Mouse (Mus musculus) midbrain, embryonic 10.5 days (tissue): Measurements from ENCODE around the gene Hoxc6. TPM values are rescaled to one million over a fixed set of nuclear protein-coding genes. Genes with fewer than 3 reads are reported as not detected.
A peak's percentile ranks its signal among the peaks of the same experiment; 100 is the strongest.

Experiments
- DNase-seq: peaks from one replicate; pipeline ENCODE4 v3.0.0-alpha.2; 2017; ENCODE audit warnings: low spot score
- H3K27ac ChIP-seq: fragments of 300-500 bp; sonication (generic); replicated peaks from 2 replicates; pipeline ENCODE4 v1.5.1; 2016; ENCODE audit warnings: mild to moderate bottlenecking
- H3K27me3 ChIP-seq: fragments of 300-500 bp; sonication (generic); 2 replicates; pipeline ENCODE4 v1.6.1; 2016; ENCODE audit warnings: low read depth, mild to moderate bottlenecking; ENCODE audit not compliant: poor library complexity, severe bottlenecking
- H3K36me3 ChIP-seq: fragments of 300-500 bp; sonication (generic); 2 replicates; pipeline ENCODE4 v1.6.1; 2016; ENCODE audit warnings: mild to moderate bottlenecking, moderate library complexity
- H3K4me1 ChIP-seq: fragments of 300-500 bp; sonication (generic); 2 replicates; pipeline ENCODE4 v1.6.1; 2016
- H3K4me3 ChIP-seq: fragments of 300-500 bp; sonication (generic); 2 replicates; pipeline ENCODE4 v1.5.1; 2016; ENCODE audit warnings: mild to moderate bottlenecking, moderate library complexity
- H3K9me3 ChIP-seq: fragments of 300-500 bp; sonication (generic); replicated peaks from 2 replicates; pipeline ENCODE4 v1.6.1; 2016; ENCODE audit warnings: mild to moderate bottlenecking
- WGBS: fragments of 180-500 bp; shearing (Covaris S2); methylation state at CpG from one replicate; pipeline ENCODE4 v1.1.7; 2016; 5-methylcytosine and 5-hydroxymethylcytosine counted together
- polyA plus RNA-seq: library from polyadenylated mRNA; unstranded; fragments of >200 nt; fragmentation: Nextera tagmentation; extraction: Ambion mirVana; gene quantifications from 2 replicates; pipeline ENCODE4 v1.2.1, GENCODE M21; 2016

Gene Hoxc6
- polyA plus RNA-seq, result not detected in 2 replicates

DNA sequence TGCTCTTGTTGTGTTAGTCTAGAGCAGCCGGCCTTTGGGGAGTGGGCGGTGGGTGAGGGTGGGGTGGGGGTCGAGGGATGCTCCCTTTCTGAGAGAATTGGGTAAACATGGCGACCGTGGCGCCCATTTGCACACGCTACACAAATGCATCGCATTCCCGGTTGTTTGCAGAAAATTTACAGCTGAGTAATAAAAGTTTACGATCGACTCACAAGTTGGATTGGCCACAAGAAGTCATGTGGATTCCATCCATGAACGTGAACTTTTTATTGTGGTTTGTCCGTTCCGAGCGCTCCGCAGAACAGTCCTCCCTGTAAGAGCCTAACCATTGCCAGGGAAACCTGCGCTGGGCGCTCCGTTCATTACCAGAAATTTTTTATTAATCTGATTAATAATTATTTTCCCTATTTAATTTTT lies at the start of gene Hoxc6:
Gene Hoxc6, plus strand, starts transcription at position 319 of the 417 bp plus-strand sequence.
- 1% methylated on average over 19 of the region's 19 CpGs for WGBS
- H3K27me3 ChIP-seq, result peaks cover 100% of the 10 kb centered on the region

DNA sequence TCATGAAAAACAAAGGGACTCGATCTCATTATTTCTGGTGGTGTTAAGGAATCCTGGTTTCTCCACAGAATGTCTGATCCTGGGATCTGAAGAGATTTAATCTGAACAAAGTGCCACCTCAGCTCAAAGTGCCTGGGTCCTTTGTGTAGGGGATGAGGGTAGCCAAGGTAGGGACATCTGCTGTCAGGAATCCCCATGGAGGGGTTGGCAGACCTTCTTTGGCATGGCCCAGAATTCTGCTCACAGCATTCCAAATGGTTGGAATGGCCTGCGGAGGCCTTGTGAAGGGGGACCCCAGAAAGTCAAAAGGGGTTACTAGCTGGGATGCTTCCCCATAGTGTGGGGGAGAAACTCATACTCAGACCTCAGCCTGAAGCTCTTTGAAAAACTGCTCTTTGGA lies 49.2 kb upstream of the Hoxc6 start:
- no peak for DNase-seq
- Histone ChIP-seq H3K9me3 (no peaks in the 10 kb centered on the region), H3K27ac (no peak overlapping the region), H3K36me3 (no peaks in the 10 kb centered on the region), H3K4me3 (no peak overlapping the region), H3K4me1 (no peaks in the 10 kb centered on the region), H3K27me3 (peaks cover 100% of the 10 kb centered on the region)
- 9% methylated on average over 2 of the region's 2 CpGs for whole genome bisulfite sequencing

More for the DNA sequence above, at the start of gene Hoxc6:
- Histone ChIP-seq H3K27ac (no peak within 1 kb of the TSS), H3K9me3 (no peaks in the 10 kb centered on the region), H3K36me3 (no peaks in the 10 kb centered on the region), H3K4me1 (peaks cover 14% of the 10 kb centered on the region), H3K4me3 (peak within 1 kb of the TSS; percentile 47)
- no peak for DNase-seq

DNA sequence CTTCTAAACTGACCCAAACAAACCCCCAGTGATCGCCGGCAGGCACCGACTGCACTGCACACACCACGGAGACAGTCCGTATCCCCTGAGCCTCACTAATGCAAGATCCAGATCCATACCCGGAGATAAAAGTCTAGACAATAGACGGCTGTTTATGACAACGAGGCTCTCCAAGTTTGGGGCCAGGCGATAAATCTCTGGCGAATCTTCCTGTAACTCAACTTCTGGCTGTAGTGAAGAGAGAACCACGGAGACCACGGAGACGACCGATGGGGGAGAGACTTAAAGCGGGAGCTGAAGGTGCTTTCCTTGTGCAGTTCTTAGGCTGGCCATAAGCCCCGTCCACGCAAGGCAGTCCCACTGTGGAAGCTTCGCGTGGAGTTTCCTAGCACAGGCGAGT lies 48.4 kb upstream of the Hoxc6 start:
- WGBS, result 2% methylated on average over 20 of the region's 20 CpGs
- no peak overlapping the region for H3K27ac ChIP-seq
- H3K27me3 ChIP-seq, result peaks cover 100% of the 10 kb centered on the region
- no peaks in the 10 kb centered on the region for H3K4me1 ChIP-seq
- H3K36me3 ChIP-seq, result no peaks in the 10 kb centered on the region
- no peak for DNase-seq
- no peaks in the 10 kb centered on the region for H3K9me3 ChIP-seq
- no peak overlapping the region for H3K4me3 ChIP-seq

DNA sequence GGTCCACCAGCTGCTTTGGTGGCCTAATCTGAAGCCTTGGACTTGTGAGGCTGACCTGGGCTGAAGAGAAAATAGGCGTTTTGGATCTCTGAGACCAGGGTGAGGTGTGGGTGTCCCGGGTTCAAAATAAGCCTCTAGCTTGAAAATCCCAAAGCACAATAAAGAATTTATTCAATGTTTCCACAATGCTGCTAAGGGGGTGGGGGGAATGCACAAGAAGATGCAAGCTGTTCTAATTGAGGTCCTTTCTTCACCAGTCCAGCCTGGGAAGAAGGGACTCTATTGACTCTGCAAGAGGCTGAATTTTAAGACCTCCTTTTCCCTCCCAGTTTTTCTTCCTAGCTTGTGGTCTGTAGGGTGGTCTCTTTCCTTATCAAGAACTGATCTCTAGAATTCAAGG lies 47.2 kb upstream of the Hoxc6 start:
- 11% methylated on average over 2 of the region's 2 CpGs for WGBS
- Histone ChIP-seq H3K36me3 (no peaks in the 10 kb centered on the region), H3K4me3 (no peak overlapping the region), H3K27me3 (peaks cover 100% of the 10 kb centered on the region), H3K4me1 (0 out of 2 replicates have a peak, but pooled peaks cover under 1% of the 10 kb centered on the region), H3K27ac (no peak overlapping the region), H3K9me3 (no peaks in the 10 kb centered on the region)
- no peak for DNase-seq

DNA sequence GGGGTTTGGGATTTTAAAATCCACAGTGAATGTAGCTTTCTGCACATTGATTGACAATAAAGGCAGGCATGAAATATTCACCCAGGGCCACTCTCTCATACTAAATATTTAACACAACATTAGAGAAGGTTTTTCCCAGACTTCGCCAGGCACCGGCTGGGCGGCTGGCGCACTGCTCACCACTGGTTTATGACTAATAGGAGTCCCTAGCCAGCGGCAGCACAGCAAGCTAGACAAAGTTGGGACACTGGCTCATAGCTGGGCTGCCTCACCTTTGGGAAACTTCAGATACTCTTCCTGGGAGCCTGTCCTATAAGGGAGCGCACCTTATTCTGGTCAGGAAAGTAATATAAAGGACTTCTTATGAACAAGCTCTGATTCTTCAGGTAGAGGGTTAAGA lies 44.5 kb upstream of the Hoxc6 start:
- Histone ChIP-seq H3K4me1 (peaks cover 3% of the 10 kb centered on the region; the same call in 1 of the 2 replicates), H3K27me3 (peaks cover 100% of the 10 kb centered on the region), H3K36me3 (no peaks in the 10 kb centered on the region), H3K9me3 (no peaks in the 10 kb centered on the region), H3K4me3 (no peak overlapping the region), H3K27ac (no peak overlapping the region)
- 5% methylated on average over 6 of the region's 6 CpGs for WGBS
- no peak for DNase-seq

DNA sequence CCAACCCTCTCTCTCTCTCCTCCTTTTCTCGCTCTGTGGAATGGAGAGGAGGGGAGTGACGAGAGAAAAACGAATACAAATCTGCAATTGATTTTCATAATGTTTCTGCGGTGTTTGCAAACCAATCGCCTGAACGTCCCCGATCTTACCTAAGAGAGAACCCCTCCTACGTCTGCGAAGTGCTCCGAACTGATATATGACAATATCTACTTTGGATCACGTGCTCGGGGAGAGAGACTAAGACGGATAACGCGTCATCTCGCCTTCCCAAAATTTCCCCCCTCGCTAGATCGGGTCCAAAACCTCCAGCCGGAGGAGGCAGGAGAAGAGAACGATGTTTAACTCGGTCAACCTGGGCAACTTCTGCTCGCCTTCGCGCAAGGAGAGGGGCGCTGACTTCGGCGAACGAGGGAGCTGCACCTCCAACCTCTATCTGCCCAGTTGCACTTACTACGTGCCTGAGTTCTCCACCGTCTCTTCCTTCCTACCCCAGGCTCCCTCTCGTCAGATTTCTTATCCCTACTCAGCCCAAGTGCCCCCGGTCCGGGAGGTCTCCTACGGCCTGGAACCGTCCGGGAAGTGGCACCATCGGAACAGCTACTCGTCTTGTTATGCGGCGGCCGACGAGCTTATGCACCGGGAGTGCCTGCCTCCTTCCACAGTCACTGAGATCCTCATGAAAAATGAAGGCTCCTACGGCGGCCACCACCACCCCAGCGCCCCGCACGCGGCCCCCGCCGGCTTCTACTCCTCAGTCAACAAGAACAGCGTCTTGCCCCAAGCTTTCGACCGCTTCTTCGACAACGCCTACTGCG lies 43.7 kb upstream of the Hoxc6 start, which contains the start of gene Hoxc11:
Gene Hoxc11, plus strand, starts transcription at position 236 of the 815 bp plus-strand sequence.
- Histone ChIP-seq H3K27ac (no peak within 1 kb of the TSS), H3K4me1 (peaks cover 3% of the 10 kb centered on the region; the same call in 1 of the 2 replicates), H3K4me3 (no peak within 1 kb of the TSS), H3K9me3 (no peaks in the 10 kb centered on the region), H3K27me3 (peaks cover 100% of the 10 kb centered on the region), H3K36me3 (no peaks in the 10 kb centered on the region)
- DNase-seq, result no peak
- WGBS, result under 1% methylated on average over 57 of the region's 57 CpGs

DNA sequence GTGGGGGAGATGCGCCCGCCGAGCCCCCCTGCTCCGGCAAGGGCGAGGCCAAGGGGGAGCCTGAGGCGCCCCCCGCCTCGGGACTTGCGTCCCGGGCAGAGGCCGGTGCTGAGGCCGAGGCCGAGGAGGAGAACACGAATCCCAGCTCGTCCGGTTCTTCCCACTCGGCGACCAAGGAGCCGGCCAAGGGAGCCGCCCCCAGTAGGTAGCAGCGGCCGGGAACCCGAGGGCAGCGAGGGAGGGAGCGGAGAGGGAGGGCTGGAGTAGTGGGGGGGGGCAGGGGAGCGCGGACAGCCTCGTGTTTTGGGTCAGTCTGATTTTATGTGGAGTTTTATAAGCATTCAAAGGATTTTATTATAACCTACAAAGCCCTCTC lies 43.1 kb upstream of the Hoxc6 start:
- H3K4me3 ChIP-seq, result no peak overlapping the region
- H3K9me3 ChIP-seq, result no peaks in the 10 kb centered on the region
- H3K27ac ChIP-seq, result no peak overlapping the region
- H3K36me3 ChIP-seq, result no peaks in the 10 kb centered on the region
- WGBS, result 0% methylated on average over 28 of the region's 28 CpGs
- peaks cover 100% of the 10 kb centered on the region for H3K27me3 ChIP-seq
- DNase-seq, result no peak
- H3K4me1 ChIP-seq, result peaks cover 3% of the 10 kb centered on the region; the same call in 1 of the 2 replicates

DNA sequence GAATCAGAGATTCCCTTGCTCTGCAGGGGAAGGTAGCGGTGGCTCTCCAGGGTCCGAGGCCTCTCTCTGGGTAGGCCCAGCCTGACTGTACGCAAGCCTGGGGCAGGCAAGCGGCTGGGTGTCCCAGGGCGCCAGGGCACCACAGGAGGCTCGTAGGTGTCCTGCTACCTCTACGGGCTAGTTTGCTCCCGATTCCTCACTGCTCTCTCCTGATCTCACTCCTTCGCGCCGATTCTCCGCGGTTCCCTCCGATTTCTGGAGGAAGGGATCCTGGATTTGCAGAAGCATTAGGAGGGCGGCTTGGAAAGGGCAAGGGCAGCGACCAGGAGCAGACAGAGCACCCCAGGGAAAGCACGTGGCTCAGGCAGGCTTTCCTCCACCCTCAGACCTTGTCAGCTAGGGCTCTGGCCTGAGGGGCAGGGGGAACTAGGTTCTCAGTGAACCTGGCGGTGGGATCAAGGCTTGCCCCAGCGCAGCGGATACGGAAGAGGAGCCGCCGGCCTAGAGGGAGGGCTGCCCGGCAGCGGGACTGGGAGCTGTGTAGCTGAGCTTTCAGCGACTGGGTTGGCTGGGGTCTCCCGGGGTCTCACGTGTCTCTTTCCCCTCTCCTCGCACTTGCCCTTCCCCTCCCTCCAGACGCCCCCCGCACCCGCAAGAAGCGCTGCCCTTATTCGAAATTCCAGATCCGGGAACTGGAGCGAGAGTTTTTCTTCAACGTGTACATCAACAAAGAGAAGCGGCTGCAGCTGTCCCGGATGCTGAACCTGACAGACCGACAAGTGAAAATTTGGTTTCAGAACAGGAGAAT lies 42.0 kb upstream of the Hoxc6 start:
- peak; percentile 74 for DNase-seq
- WGBS, result under 1% methylated on average over 40 of the region's 40 CpGs
- peaks cover 3% of the 10 kb centered on the region; the same call in 1 of the 2 replicates for H3K4me1 ChIP-seq
- H3K9me3 ChIP-seq, result no peaks in the 10 kb centered on the region
- H3K36me3 ChIP-seq, result no peaks in the 10 kb centered on the region
- peaks cover 100% of the 10 kb centered on the region for H3K27me3 ChIP-seq
- H3K4me3 ChIP-seq, result no peak overlapping the region
- no peak overlapping the region for H3K27ac ChIP-seq

DNA sequence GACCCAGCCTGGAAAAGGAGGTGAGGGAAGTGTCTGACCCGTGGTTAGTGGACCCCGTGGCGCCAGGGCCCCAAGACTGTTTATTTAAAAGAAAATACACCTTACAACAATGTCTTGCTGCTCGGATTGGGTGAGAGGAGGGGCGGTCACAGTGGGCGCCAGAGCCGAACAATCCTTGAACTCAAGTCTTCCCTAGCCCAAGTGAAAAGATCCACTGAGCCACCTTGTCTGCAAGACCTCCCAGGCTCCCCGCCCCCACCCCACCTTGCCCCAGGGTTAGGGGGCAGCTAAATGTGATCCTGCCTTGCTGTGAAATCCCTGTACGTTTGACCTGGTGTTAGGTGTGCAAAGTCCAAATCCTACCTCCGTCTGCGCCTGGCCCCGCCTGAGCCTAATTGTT lies 41.2 kb upstream of the Hoxc6 start:
- 1% methylated on average over 12 of the region's 12 CpGs for WGBS
- DNase-seq, result no peak
- Histone ChIP-seq H3K4me3 (no peak overlapping the region), H3K4me1 (peaks cover 3% of the 10 kb centered on the region; the same call in 1 of the 2 replicates), H3K36me3 (no peaks in the 10 kb centered on the region), H3K27me3 (peaks cover 100% of the 10 kb centered on the region), H3K27ac (no peak overlapping the region), H3K9me3 (no peaks in the 10 kb centered on the region)

DNA sequence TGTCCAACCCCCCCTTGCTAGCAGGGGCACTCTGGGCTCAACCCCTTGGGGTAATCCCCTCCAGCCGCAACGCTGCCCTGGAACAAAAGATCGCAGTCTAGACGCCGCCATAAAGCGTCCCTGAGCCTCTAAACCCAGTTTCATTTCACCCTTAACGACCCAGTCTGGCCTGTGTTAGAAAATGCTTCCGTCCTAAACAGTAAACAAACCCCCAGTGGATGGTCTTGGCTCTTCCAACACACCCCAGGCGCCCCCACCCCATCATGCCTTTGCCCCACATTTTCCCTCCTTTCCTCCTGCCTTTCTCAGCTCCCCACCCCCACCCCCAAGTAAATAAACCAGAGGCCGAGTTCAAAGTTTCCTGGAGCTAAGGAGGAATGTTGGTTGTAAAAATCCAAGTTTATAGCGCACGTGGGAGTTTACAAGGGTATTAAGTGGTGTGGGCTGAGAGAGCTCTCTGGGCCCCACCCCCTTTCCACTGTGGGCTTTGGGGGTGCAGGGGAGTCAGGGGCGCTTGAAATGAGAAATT lies 38.3 kb upstream of the Hoxc6 start:
- Histone ChIP-seq H3K9me3 (no peaks in the 10 kb centered on the region), H3K27ac (no peak overlapping the region), H3K4me3 (no peak overlapping the region), H3K4me1 (peaks cover 3% of the 10 kb centered on the region; the same call in 1 of the 2 replicates), H3K27me3 (peaks cover 100% of the 10 kb centered on the region), H3K36me3 (no peaks in the 10 kb centered on the region)
- under 1% methylated on average over 13 of the region's 13 CpGs for WGBS
- DNase-seq, result no peak

DNA sequence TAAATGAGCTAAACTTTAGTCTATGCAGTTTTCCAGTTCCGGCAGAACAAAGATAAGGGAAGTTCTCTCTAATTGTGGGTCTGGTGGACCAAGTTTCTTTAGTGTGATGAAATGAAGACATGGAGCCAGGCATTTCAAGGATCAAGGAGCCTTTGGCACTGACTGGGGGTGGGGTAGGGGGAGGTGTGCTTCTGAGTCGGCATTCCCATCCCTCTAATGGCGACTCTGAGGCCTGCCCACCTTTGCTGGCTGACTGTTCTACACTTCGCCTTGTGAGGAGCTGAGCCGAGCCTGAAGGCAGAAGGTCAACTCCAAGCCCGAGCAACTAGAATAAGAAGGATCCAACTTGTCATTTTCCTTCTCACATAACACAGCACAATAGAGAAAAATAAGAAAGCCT lies 36.3 kb upstream of the Hoxc6 start:
- Histone ChIP-seq H3K9me3 (no peaks in the 10 kb centered on the region), H3K27ac (no peak overlapping the region), H3K36me3 (no peaks in the 10 kb centered on the region), H3K4me1 (peaks cover 5% of the 10 kb centered on the region; the same call in 1 of the 2 replicates), H3K4me3 (no peak overlapping the region), H3K27me3 (peaks cover 100% of the 10 kb centered on the region)
- 6% methylated on average over 6 of the region's 6 CpGs for WGBS
- no peak for DNase-seq

DNA sequence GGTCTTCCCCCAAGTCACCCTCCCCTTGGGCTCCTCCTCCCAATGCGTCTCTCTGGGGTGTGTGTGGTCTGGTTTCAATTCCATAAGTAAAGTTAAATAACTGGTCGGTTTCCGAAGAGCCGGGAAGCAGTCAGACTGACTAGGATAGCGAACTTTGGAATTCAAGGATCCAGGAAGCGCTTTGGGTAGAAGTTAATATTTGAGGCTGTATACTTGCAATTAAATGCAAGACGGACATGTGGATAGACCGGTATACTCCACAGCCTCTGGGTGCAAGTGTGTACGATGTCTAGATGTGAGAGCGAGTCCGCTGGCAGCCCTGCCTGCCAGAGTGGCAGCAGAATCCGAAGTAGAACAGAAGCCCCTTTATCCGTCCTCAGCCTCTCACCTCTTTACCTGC lies 35.6 kb upstream of the Hoxc6 start:
- H3K4me1 ChIP-seq, result peaks cover 7% of the 10 kb centered on the region; the same call in 1 of the 2 replicates
- no peaks in the 10 kb centered on the region for H3K9me3 ChIP-seq
- no peak overlapping the region for H3K27ac ChIP-seq
- H3K27me3 ChIP-seq, result peaks cover 100% of the 10 kb centered on the region
- 3% methylated on average over 13 of the region's 13 CpGs for WGBS
- H3K4me3 ChIP-seq, result no peak overlapping the region
- no peak for DNase-seq
- H3K36me3 ChIP-seq, result no peaks in the 10 kb centered on the region
